Mouse (Mus musculus) urinary bladder, postnatal 14 days (tissue): ENCODE results near the gene Tmem136.

Experiments used
- DNase-seq: peaks from one replicate; pipeline ENCODE4 v3.0.0; 2021; ENCODE audit warnings: low spot score

The Tmem136 gene

GRCm38 (mm10) chr9:43108081-43108480, 8.3 kb downstream of the Tmem136 start:
- DNase-seq = no peak

- no peak for DNase-seq
Measured at GRCm38 (mm10) chr9:43107555-43107954, 8.8 kb downstream of the Tmem136 start.

- peak; percentile 53 for DNase-seq
Measured at GRCm38 (mm10) chr9:43107187-43107517, 9.2 kb downstream of the Tmem136 start, which contains the start of gene Arhgef12. Gene Arhgef12 (minus strand): TSS chr9:43107239.

GRCm38 (mm10) chr9:43106426-43107186, 9.8 kb downstream of the Tmem136 start:
- peak; percentile 34 for DNase-seq

- DNase-seq = peak; percentile 94
Measured at GRCm38 (mm10) chr9:43105664-43106361, 10.6 kb downstream of the Tmem136 start.

GRCm38 (mm10) chr9:43104873-43105663, 11.3 kb downstream of the Tmem136 start:
- peak; percentile 35 for DNase-seq

- DNase-seq = no peak
Measured at GRCm38 (mm10) chr9:43104526-43104872, 11.9 kb downstream of the Tmem136 start.

GRCm38 (mm10) chr9:43103675-43104299, 12.6 kb downstream of the Tmem136 start:
- DNase-seq = no peak

- DNase-seq = no peak
Measured at GRCm38 (mm10) chr9:43102931-43103330, 13.4 kb downstream of the Tmem136 start.

DNA sequence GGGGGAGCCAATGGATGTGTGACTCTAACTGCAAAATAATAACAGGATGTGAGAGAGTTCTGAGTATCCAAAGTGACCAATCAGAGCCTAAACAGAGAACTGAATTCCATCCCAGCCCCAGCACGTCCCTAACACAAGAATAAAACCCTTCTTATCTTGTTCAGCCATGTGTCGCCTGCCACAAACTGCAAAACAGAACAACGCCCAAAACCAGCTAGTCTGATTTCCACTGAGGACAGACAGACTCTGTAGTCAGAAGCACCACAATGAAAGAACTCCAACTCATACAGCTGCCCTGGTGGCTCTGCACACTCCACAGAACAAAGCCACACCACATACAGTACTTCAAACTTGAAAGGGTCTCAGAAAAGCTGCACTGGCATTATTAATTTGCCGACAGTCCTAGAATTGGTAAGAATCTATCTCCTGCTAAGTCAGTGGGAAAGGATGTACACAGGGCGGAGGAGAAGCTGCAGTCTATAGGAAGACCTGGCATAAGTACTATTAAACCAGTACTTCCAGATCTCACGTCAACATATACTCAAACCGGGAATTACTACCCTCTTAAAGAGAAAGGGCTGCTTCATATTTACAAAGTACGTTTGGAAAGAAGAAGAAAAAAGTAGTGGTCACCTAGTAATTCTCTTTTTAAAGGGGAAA, 14.3 kb downstream of the Tmem136 start:
- no peak for DNase-seq

- DNase-seq = no peak
Measured at GRCm38 (mm10) chr9:43098922-43099321, 17.4 kb downstream of the Tmem136 start.

DNA sequence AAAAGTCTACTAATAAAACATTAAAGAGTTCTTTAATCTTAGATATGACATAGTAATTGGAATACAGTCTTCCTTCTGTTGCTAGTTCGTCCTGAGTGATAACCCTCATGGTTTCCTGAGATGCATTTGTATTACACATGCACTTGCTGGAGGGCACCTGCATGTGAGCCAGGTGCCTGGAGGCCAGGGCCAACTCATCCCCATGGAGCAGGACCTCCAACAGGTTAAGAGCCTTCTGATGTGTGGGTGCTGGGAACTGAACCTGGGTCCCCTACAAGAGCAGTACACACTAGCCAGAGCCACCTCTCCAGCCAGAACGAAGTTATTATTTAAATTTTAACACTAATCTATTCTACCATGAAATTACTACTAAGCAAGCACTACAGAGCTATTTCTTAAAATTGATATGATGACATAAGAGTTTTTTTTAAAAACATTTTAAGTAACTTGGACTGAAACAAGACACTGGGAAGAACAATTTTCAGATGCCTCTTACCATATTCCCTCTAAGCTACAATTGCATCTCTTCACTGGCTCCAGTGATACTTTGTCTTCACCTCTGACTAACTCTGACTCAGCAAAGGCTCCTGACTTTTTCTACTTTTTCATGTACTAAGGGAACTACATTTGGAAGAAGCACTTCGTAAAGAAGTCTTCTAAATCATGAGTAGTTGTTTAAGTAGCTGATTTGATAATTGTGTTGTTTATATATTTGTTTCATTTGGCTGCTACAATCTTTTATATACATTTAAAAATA, 18.4 kb downstream of the Tmem136 start:
- no peak for DNase-seq

GRCm38 (mm10) chr9:43096337-43096736, 20.0 kb downstream of the Tmem136 start:
- no peak for DNase-seq

GRCm38 (mm10) chr9:43094828-43095227, 21.5 kb downstream of the Tmem136 start:
- no peak for DNase-seq

- no peak for DNase-seq
Measured at GRCm38 (mm10) chr9:43093803-43094202, 22.6 kb downstream of the Tmem136 start.

DNA sequence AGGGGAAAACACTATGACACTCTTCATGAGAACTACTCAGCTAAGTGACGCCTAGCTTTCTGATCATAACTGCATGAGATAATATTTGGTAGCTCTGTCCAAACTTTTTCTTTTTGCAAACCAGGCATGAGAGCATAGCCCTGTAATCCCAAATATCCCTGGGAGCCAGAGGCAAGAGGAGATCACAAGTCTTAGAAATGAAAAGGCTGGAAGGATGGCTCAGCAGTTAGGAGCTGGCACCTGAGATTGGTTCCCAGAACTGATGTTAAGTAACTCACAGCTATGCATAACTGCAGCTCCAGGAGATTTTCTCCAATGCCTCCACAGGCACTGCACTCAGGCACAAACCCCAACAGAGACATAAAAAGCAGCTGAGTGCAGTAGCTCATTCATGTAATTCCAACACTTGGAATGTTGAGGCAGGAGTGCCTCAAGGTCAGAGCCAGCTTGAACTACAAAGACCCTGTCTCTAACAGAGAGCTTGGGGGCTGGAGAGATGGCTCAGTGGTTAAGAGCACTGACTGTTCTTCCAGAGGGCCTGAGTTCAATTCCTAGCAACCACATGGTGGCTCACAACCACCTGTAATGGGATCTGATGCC, 30.6 kb downstream of the Tmem136 start:
- DNase-seq = no peak

GRCm38 (mm10) chr9:43084496-43085362, 31.6 kb downstream of the Tmem136 start:
- DNase-seq = no peak

GRCm38 (mm10) chr9:43083441-43084055, 32.8 kb downstream of the Tmem136 start:
- DNase-seq = no peak

DNA sequence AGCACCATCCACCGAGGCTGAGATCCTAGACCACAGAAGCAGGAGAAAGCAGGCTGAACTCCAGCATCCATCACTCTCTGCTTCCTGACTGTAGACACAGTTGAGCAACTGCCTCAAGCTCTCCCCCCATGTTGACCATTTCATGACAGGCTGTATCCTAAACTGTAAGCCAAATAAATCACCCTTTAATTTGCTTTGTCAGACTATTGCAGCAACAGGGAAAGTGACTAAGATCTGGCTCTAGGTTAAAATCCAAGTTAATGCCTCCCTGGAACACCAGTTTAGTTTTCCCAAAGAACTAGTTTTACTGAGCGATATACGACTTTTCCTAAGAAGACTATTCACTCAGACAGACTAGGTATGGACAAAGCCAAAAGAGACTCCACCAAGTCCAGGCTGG, 37.7 kb downstream of the Tmem136 start:
- DNase-seq = no peak
